Mouse (Mus musculus): ENCODE data around the gene Olfr776.
"Not testable (repeated sequence)": the region's sequence is repeated elsewhere in the genome, so short reads cannot be mapped to it uniquely, and the experiment has no call there.

Olfr776 gene

DNA sequence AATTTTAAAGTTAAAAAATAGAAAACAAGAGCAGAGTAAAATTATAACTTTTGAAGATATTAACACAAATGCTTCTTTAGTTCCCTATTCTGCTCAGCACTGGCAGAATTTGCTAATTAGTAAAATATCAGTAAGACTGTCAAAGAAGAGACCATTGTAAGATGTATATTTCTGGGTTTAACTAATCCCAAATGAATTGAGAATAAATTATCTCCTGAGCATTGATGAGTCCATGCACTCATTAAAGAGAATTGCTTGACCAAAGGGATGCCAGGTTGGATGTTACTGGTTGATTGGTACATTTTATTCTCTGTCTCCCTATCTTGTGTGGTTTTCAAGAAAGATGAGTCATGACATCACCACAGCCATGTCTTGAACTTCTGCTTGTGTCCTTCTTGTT, at the start of gene Olfr776:
TSS of gene Olfr776 (plus strand) at position 301 of the 400 bp plus-strand sequence.
- no peak for DNase-seq (ENCODE audit: low spot score)

- DNase-seq (ENCODE audit: low spot score), result no peak
Measured at GRCm38 (mm10) chr10:129230737-129231136, 28.2 kb upstream of the Olfr776 start.

- no peak for DNase-seq (ENCODE audit: low spot score)
Measured at GRCm38 (mm10) chr10:129235904-129236303, 23.0 kb upstream of the Olfr776 start, which contains the start of gene Olfr774. TSS of gene Olfr774 (plus strand) at chr10:129236204.

DNA sequence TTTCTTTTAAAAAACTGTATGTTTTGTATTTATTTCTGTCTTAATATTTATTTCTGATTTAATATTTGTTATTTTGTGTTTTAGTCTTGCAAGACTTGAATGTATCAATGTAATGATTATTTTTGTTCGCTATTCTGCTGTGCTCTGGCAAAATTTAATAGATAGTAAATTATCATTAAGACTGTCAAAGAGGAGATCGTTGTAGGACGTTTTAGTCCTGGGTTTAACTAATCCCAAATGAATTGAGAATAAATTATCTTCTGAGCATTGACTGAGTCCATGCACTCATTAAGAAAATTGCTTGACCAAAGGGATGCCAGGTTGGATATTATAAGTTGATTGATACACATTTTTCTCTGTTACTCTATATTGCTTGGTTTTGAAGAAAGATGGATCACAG, 10.8 kb upstream of the Olfr776 start, which contains the start of gene Olfr775:
TSS of gene Olfr775 (plus strand) at position 301 of the 400 bp plus-strand sequence.
- DNase-seq (ENCODE audit: low spot score), result no peak

DNA sequence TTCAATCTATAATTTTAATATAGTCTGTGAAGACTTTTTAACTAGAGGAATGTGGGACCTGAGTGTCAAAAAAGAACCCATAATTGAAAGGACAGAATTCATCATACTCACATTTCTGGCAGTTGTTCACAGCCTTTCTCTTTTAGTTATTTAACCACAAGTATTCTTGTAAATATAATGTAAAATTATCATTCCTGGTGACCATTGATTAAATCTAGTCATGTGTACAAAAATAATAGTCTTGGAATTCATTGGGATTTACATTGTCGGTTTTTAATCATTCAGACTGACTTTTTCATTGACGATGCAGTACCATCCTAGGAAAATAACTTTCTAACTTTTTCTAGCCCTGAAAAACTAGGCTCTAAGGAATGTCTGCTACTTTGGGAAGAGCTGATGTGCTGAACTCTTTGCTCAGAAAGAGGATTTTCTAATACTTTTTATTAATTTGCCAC, 12.2 kb downstream of the Olfr776 start, which contains the start of gene Olfr777:
TSS of gene Olfr777 (minus strand) at position 405 of the 455 bp plus-strand sequence.
- DNase-seq (ENCODE audit: low spot score), result no peak

- not testable (repeated sequence) for DNase-seq (ENCODE audit: low spot score)
Measured at GRCm38 (mm10) chr10:129312973-129313372, 54.0 kb downstream of the Olfr776 start.

GRCm38 (mm10) chr10:129313521-129313920, 54.6 kb downstream of the Olfr776 start:
- not testable (repeated sequence) for DNase-seq (ENCODE audit: low spot score)
